In genomic region chr9:44986242-44986781, GRCm38 (mm10) we compare ENCODE assay signal across 9 mouse cellular contexts. TPM values are rescaled to one million over a fixed set of nuclear protein-coding genes. Genes with fewer than 3 reads are reported as not detected.
DNase-seq lines count a peak whose midpoint lies in the region; ATAC-seq lines count a peak whose summit lies in the region.
"Had no signal": no experiment of that assay in that cellular context is flagged by ENCODE, and none has a peak within 500 bp of the region (broad histone marks: within the 10 kb centered on the region; RNA-seq: fewer than 3 reads in every experiment).

No protein-coding gene starts in this region.

- no peak overlapping the region for H3K4me3 ChIP-seq in hindbrain, embryonic 12.5 days

- H3K9ac ChIP-seq in hindbrain, embryonic 12.5 days: no peak overlapping the region

- DNase-seq in A20 (ENCODE audit: low read depth, low spot score) (peak; percentile 48), MEL-GATA-1-ER (ENCODE audit: extremely low read depth, low read depth) (peak; percentile 92)
- DNase-seq in heart, postnatal 14 days: peak; percentile 2 to 14
- no peak for DNase-seq in testis, postnatal 10 days (ENCODE audit: low spot score)
- DNase-seq in cerebellum, adult 9-10 months: no peak
- DNase-seq in cerebellum, postnatal 25 days: no peak

- intact Hi-C loops in heart, postnatal 14 days (cut with DNase I): no loop called here

- no peaks in the 10 kb centered on the region for H3K9me3 ChIP-seq in hindbrain, embryonic 12.5 days (replicated peaks)

- no peaks in the 10 kb centered on the region for H3K4me1 ChIP-seq in hindbrain, embryonic 12.5 days

- no peaks in the 10 kb centered on the region for H3K36me3 ChIP-seq in hindbrain, embryonic 12.5 days

- H3K27me3 ChIP-seq in hindbrain, embryonic 12.5 days: no peaks in the 10 kb centered on the region

- no peak overlapping the region for H3K27ac ChIP-seq in hindbrain, embryonic 12.5 days

- no peak overlapping the region for H3K4me2 ChIP-seq in hindbrain, embryonic 12.5 days (replicated peaks)

- peak; percentile 96 for ATAC-seq in megakaryocyte, adult 5-6 weeks (ENCODE audit: poor library complexity, severe bottlenecking)
- no peak for ATAC-seq in hindbrain, embryonic 12.5 days (ENCODE audit: low FRiP score)

- WGBS in hindbrain, embryonic 12.5 days: 60% methylated on average over 14 of the region's 14 CpGs

RNA-seq across cellular contexts. Expression of gene Cd3d, which starts 4.7 kb away (rescaled TPM):
- 1 to 10 TPM; 4.5 to 9.4 TPM for total RNA-seq in heart, postnatal 14 days (2021)
- 2.3 and 6.8 TPM in 2 replicates for total RNA-seq in megakaryocyte, adult 5-6 weeks (2015)
- 2.1 and 6.3 TPM in 2 replicates for total RNA-seq in megakaryocyte, adult 5-6 weeks (2017)
- polyA plus RNA-seq in hindbrain, embryonic 12.5 days (2016; fragmentation: Nextera tagmentation; extraction: Ambion mirVana): not detected in 2 replicates
- polyA plus RNA-seq: embryonic facial prominence, embryonic 11.5 days had no signal

RNA-seq across cellular contexts. Expression of gene Cd3g, which starts 6.1 kb away (rescaled TPM):
- total RNA-seq in heart, postnatal 14 days (2021): 10 to 100 TPM in 1 of 2 experiments, under 1 TPM in 1; 0.86 to 11.7 TPM
- total RNA-seq in megakaryocyte, adult 5-6 weeks (2015): 6.2 and 11.0 TPM in 2 replicates
- total RNA-seq in megakaryocyte, adult 5-6 weeks (2017): 14.8 and 17.2 TPM in 2 replicates
- polyA plus RNA-seq in hindbrain, embryonic 12.5 days (2016; fragmentation: Nextera tagmentation; extraction: Ambion mirVana): not detected in 2 replicates
- polyA plus RNA-seq: embryonic facial prominence, embryonic 11.5 days had no signal

RNA-seq across cellular contexts. Expression of gene Ube4a, which starts 20.9 kb away (rescaled TPM):
- total RNA-seq in heart, postnatal 14 days (2021): 10 to 100 TPM; 38.4 to 45.4 TPM
- total RNA-seq in megakaryocyte, adult 5-6 weeks (2015): 43.0 and 53.3 TPM in 2 replicates
- total RNA-seq in megakaryocyte, adult 5-6 weeks (2017): 30.3 and 33.3 TPM in 2 replicates
- polyA plus RNA-seq in hindbrain, embryonic 12.5 days (2016; fragmentation: Nextera tagmentation; extraction: Ambion mirVana): 36.0 and 40.4 TPM in 2 replicates

RNA-seq across cellular contexts. Expression of gene Cd3e, which starts 23.1 kb away (rescaled TPM):
- 10 to 100 TPM in 1 of 2 experiments, 1 to 10 TPM in 1; 1.7 to 14.9 TPM for total RNA-seq in heart, postnatal 14 days (2021)
- total RNA-seq in megakaryocyte, adult 5-6 weeks (2015): 3.5 and 5.8 TPM in 2 replicates
- 0.73 and 4.1 TPM in 2 replicates for total RNA-seq in megakaryocyte, adult 5-6 weeks (2017)
- polyA plus RNA-seq in hindbrain, embryonic 12.5 days (2016; fragmentation: Nextera tagmentation; extraction: Ambion mirVana): 0.22 TPM in 1 of 2 replicates, not detected in the other
- polyA plus RNA-seq: embryonic facial prominence, embryonic 11.5 days had no signal

RNA-seq across cellular contexts. Expression of gene Mpzl2, which starts 53.3 kb away (rescaled TPM):
- 1 to 10 TPM in 1 of 2 experiments, under 1 TPM in 1; 1.00 to 1.1 TPM for total RNA-seq in heart, postnatal 14 days (2021)
- total RNA-seq in megakaryocyte, adult 5-6 weeks (2015): not detected in 2 replicates
- total RNA-seq in megakaryocyte, adult 5-6 weeks (2017): 0.04 TPM in 1 of 2 replicates, not detected in the other
- polyA plus RNA-seq in hindbrain, embryonic 12.5 days (2016; fragmentation: Nextera tagmentation; extraction: Ambion mirVana): 5.6 and 7.0 TPM in 2 replicates

Comparison
In these comparisons a context has a peak if more than half of its experiments do, and no peak if none do; other contexts are left out.
1. DNase-seq: peak in A20 (single experiment), MEL-GATA-1-ER (single experiment) and heart, postnatal 14 days (2 of 2); none in testis, postnatal 10 days (single experiment), cerebellum, adult 9-10 months (single experiment) and cerebellum, postnatal 25 days (0 of 2).